Mouse (Mus musculus): ENCODE measurements around the gene Vcp. TPM values are rescaled to one million over a fixed set of nuclear protein-coding genes. Genes with fewer than 3 reads are reported as not detected.
A peak's percentile ranks its signal among the peaks of the same experiment; 100 is the strongest.

The Vcp gene
- polyA plus RNA-seq, 1 experiment from 2014 or later, result 498 TPM

GRCm38 (mm10) chr4:42955200-42955599 is 45.1 kb downstream of the Vcp start:
- WGBS, result 88% methylated on average over 3 of the region's 3 CpGs
- H3K36me3 ChIP-seq (ENCODE audit: control insufficient read depth, insufficient read depth, low read length), result peaks cover 12% of the 10 kb centered on the region
- H3K9ac ChIP-seq (ENCODE audit: low read depth, low read length), result no peak overlapping the region
- no peaks in the 10 kb centered on the region for H3K27me3 ChIP-seq (ENCODE audit: control insufficient read depth, insufficient read depth, low read depth, low read length)
- no peak overlapping the region for H3K4me3 ChIP-seq (ENCODE audit: low read depth, low read length)
- ATAC-seq, result no peak
- no peak overlapping the region for H3K4me2 ChIP-seq (ENCODE audit: low read length)
- no peaks in the 10 kb centered on the region for H3K9me3 ChIP-seq (replicated peaks; ENCODE audit: control insufficient read depth, low read length, poor library complexity, severe bottlenecking)
- H3K27ac ChIP-seq (ENCODE audit: low read length), result no peak overlapping the region
- H3K4me1 ChIP-seq (ENCODE audit: control insufficient read depth, insufficient read depth, low read length), result peaks cover 39% of the 10 kb centered on the region

DNA sequence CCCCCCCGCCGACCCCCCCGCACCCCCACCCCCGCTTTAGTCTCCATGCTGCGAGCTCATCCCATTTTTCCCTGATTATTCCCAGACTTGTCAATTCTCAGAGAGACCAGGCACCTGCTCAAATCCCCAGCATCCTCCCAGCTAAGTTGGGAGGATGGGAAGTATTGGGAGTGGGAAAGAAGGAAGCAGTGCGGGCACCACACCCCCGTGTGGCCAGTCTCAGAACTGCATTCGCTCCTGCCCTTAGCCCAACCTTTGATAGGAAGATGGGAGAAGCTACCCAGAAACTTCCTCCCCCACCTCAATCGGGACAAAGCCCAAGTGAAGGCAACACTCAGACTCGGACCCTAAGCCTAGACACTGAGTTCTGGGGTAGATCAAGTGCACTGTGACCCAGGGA is 46.0 kb downstream of the Vcp start:
- 2% methylated on average over 10 of the region's 10 CpGs for WGBS
- ATAC-seq, result no peak
- no peaks in the 10 kb centered on the region for H3K27me3 ChIP-seq (ENCODE audit: control insufficient read depth, insufficient read depth, low read depth, low read length)
- peak overlapping the region; percentile 95 for H3K27ac ChIP-seq (ENCODE audit: low read length)
- peak overlapping the region; percentile 86 for H3K4me2 ChIP-seq (ENCODE audit: low read length)
- H3K9ac ChIP-seq (ENCODE audit: low read depth, low read length), result peak overlapping the region; percentile 52
- H3K36me3 ChIP-seq (ENCODE audit: control insufficient read depth, insufficient read depth, low read length), result peaks cover 12% of the 10 kb centered on the region
- H3K4me3 ChIP-seq (ENCODE audit: low read depth, low read length), result peak overlapping the region; percentile 26
- no peaks in the 10 kb centered on the region for H3K9me3 ChIP-seq (replicated peaks; ENCODE audit: control insufficient read depth, low read length, poor library complexity, severe bottlenecking)
- H3K4me1 ChIP-seq (ENCODE audit: control insufficient read depth, insufficient read depth, low read length), result peaks cover 40% of the 10 kb centered on the region

GRCm38 (mm10) chr4:42953435-42954094 is 46.7 kb downstream of the Vcp start:
- Histone ChIP-seq H3K9me3 (replicated peaks; ENCODE audit: control insufficient read depth, low read length, poor library complexity, severe bottlenecking) (no peaks in the 10 kb centered on the region), H3K27me3 (ENCODE audit: control insufficient read depth, insufficient read depth, low read depth, low read length) (no peaks in the 10 kb centered on the region), H3K27ac (ENCODE audit: low read length) (peak overlapping the region; percentile 95), H3K4me3 (ENCODE audit: low read depth, low read length) (peak overlapping the region; percentile 26), H3K4me1 (ENCODE audit: control insufficient read depth, insufficient read depth, low read length) (peaks cover 47% of the 10 kb centered on the region), H3K36me3 (ENCODE audit: control insufficient read depth, insufficient read depth, low read length) (peaks cover 12% of the 10 kb centered on the region), H3K9ac (ENCODE audit: low read depth, low read length) (peak overlapping the region; percentile 52), H3K4me2 (ENCODE audit: low read length) (peak overlapping the region; percentile 86)
- WGBS, result 13% methylated on average over 10 of the region's 10 CpGs
- no peak for ATAC-seq

DNA sequence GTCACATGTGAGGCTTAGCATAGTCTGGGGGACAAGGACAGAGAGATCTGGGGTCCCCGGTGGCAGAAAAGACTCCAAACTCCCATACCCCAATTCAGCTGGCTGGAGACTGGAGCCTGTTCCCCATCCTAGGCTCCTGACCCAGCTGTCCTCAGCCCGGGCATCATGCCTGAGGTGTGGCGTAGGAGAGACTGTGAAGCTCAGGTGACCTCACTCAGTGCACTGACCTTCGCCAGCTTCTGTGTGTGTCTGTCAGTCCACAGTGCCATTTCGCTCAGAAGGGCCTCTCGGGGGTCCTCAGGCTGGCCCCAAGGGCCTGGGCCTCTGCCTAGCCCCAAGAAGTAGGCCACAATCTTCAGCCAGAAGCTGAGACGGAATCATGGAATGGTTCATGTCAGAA is 47.7 kb downstream of the Vcp start:
- H3K27ac ChIP-seq (ENCODE audit: low read length), result peak overlapping the region; percentile 95
- peaks cover 54% of the 10 kb centered on the region for H3K4me1 ChIP-seq (ENCODE audit: control insufficient read depth, insufficient read depth, low read length)
- 85% methylated on average over 7 of the region's 7 CpGs for WGBS
- peak overlapping the region; percentile 96 for H3K9ac ChIP-seq (ENCODE audit: low read depth, low read length)
- no peak for ATAC-seq
- H3K4me3 ChIP-seq (ENCODE audit: low read depth, low read length), result peak overlapping the region; percentile 79
- H3K9me3 ChIP-seq (replicated peaks; ENCODE audit: control insufficient read depth, low read length, poor library complexity, severe bottlenecking), result no peaks in the 10 kb centered on the region
- H3K27me3 ChIP-seq (ENCODE audit: control insufficient read depth, insufficient read depth, low read depth, low read length), result no peaks in the 10 kb centered on the region
- peaks cover 10% of the 10 kb centered on the region for H3K36me3 ChIP-seq (ENCODE audit: control insufficient read depth, insufficient read depth, low read length)
- peak overlapping the region; percentile 86 for H3K4me2 ChIP-seq (ENCODE audit: low read length)

GRCm38 (mm10) chr4:42951206-42952195 is 48.8 kb downstream of the Vcp start:
- Histone ChIP-seq H3K4me3 (ENCODE audit: low read depth, low read length) (peak overlapping the region; percentile 79), H3K27me3 (ENCODE audit: control insufficient read depth, insufficient read depth, low read depth, low read length) (no peaks in the 10 kb centered on the region), H3K27ac (ENCODE audit: low read length) (peak overlapping the region; percentile 95), H3K9me3 (replicated peaks; ENCODE audit: control insufficient read depth, low read length, poor library complexity, severe bottlenecking) (no peaks in the 10 kb centered on the region), H3K4me2 (ENCODE audit: low read length) (peak overlapping the region; percentile 86), H3K4me1 (ENCODE audit: control insufficient read depth, insufficient read depth, low read length) (peaks cover 63% of the 10 kb centered on the region), H3K9ac (ENCODE audit: low read depth, low read length) (peak overlapping the region; percentile 96), H3K36me3 (ENCODE audit: control insufficient read depth, insufficient read depth, low read length) (no peaks in the 10 kb centered on the region)
- 41% methylated on average over 11 of the region's 11 CpGs for WGBS
- no peak for ATAC-seq

GRCm38 (mm10) chr4:42950065-42950558 is 50.2 kb downstream of the Vcp start:
- Histone ChIP-seq H3K4me1 (ENCODE audit: control insufficient read depth, insufficient read depth, low read length) (peaks cover 69% of the 10 kb centered on the region), H3K9ac (ENCODE audit: low read depth, low read length) (peak overlapping the region; percentile 96), H3K36me3 (ENCODE audit: control insufficient read depth, insufficient read depth, low read length) (no peaks in the 10 kb centered on the region), H3K4me2 (ENCODE audit: low read length) (peak overlapping the region; percentile 86), H3K4me3 (ENCODE audit: low read depth, low read length) (peak overlapping the region; percentile 79), H3K27ac (ENCODE audit: low read length) (peak overlapping the region; percentile 95), H3K9me3 (replicated peaks; ENCODE audit: control insufficient read depth, low read length, poor library complexity, severe bottlenecking) (no peaks in the 10 kb centered on the region), H3K27me3 (ENCODE audit: control insufficient read depth, insufficient read depth, low read depth, low read length) (no peaks in the 10 kb centered on the region)
- ATAC-seq, result peak; percentile 64
- WGBS, result 0% methylated on average over 24 of the region's 27 CpGs

GRCm38 (mm10) chr4:42949676-42950051 is 50.6 kb downstream of the Vcp start, which contains the start of gene Dnajb5:
TSS of gene Dnajb5 (plus strand) at chr4:42949814.
- Histone ChIP-seq H3K27ac (ENCODE audit: low read length) (peak within 1 kb of the TSS; percentile 95), H3K27me3 (ENCODE audit: control insufficient read depth, insufficient read depth, low read depth, low read length) (no peaks in the 10 kb centered on the region), H3K9me3 (replicated peaks; ENCODE audit: control insufficient read depth, low read length, poor library complexity, severe bottlenecking) (no peaks in the 10 kb centered on the region), H3K9ac (ENCODE audit: low read depth, low read length) (peak within 1 kb of the TSS; percentile 96), H3K4me3 (ENCODE audit: low read depth, low read length) (peak within 1 kb of the TSS; percentile 79), H3K36me3 (ENCODE audit: control insufficient read depth, insufficient read depth, low read length) (no peaks in the 10 kb centered on the region), H3K4me2 (ENCODE audit: low read length) (peak within 1 kb of the TSS; percentile 86), H3K4me1 (ENCODE audit: control insufficient read depth, insufficient read depth, low read length) (peaks cover 65% of the 10 kb centered on the region)
- ATAC-seq, result peak; percentile 95
- under 1% methylated on average over 39 of the region's 39 CpGs for WGBS

DNA sequence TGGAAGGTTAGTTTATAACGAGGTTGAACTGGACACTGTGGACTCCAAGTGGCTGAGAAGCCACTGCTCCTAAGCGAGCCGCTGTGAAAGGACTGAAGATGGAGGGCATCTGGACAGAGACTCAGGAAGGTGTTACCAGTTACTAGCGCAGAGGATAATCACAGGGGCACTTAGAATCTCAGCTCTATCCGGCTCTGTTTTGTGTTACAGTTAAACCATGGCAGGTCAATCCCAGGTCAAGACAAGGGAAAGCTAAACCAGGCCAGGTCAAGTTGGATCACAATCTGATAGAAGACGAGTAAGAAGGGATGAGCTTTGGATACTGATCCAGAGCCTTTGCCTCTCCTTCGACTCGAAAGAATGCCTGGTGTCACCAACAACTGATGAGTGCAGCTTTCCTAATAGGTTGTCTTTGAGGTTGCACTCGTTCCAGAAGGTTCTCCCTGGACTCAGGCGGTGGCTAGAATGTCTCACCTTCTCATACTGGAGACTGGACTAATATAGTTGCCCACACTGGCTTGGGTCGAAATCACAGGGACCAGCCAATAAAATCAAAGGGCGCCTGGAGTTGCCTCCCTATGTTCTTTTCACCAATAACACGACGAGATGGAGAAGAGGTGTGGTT is 51.1 kb downstream of the Vcp start:
- 14% methylated on average over 14 of the region's 14 CpGs for WGBS
- Histone ChIP-seq H3K27ac (ENCODE audit: low read length) (peak overlapping the region; percentile 76), H3K4me1 (ENCODE audit: control insufficient read depth, insufficient read depth, low read length) (peaks cover 60% of the 10 kb centered on the region), H3K9me3 (replicated peaks; ENCODE audit: control insufficient read depth, low read length, poor library complexity, severe bottlenecking) (no peaks in the 10 kb centered on the region), H3K4me2 (ENCODE audit: low read length) (peak overlapping the region; percentile 86), H3K4me3 (ENCODE audit: low read depth, low read length) (peak overlapping the region; percentile 79), H3K9ac (ENCODE audit: low read depth, low read length) (peak overlapping the region; percentile 30), H3K27me3 (ENCODE audit: control insufficient read depth, insufficient read depth, low read depth, low read length) (no peaks in the 10 kb centered on the region), H3K36me3 (ENCODE audit: control insufficient read depth, insufficient read depth, low read length) (no peaks in the 10 kb centered on the region)
- no peak for ATAC-seq
